Mouse (Mus musculus) R1 (cell line): ENCODE results near the gene Gm16181.
"Not testable (repeated sequence)": the region's sequence is repeated elsewhere in the genome, so short reads cannot be mapped to it uniquely, and the experiment has no call there.

Source experiments
- DNase-seq: peaks from one replicate; pipeline ENCODE4 v3.0.0-alpha.2; 2018; ENCODE audit warnings: low read depth, low spot score

Gene Gm16181

DNA sequence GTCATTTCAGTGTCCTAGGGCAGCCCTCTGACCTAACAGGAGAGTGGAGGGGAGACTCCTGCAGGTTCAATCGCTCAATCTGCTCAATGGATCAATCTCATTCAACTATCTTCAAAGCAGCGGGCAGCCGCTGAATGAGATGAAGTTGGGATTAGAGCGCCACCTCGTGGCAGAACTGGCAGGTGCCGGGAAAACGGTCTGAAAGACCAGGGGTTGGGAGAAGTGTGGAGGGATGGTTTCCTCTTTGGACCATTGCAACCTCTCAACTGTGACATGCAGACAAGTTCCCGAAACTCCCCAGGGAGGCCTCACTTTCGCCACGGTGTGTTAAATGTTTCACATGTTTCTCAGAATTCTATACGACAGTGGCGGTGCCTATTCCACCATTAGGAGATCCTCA lies 11.4 kb downstream of the Gm16181 start:
- DNase-seq: peak; percentile 83

DNA sequence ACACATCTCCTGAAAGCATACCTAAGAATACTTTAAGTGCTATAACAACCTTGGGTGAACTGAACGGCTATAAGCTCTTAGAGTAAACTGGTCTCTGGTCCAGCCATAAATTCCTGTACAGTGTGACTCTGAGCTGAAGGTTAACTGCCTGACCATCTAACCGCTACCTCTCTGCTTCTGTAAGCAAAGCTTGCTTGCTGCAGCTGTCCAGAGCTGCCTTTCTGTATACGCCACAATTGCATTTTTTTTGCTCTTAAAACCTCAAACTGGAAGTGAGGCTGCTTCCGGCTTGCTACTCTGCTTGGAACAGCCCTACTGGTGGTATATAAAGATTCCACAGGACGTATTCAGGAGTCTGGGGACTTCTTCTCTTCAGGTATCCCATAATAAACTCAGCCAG lies 12.0 kb downstream of the Gm16181 start:
- no peak for DNase-seq

DNA sequence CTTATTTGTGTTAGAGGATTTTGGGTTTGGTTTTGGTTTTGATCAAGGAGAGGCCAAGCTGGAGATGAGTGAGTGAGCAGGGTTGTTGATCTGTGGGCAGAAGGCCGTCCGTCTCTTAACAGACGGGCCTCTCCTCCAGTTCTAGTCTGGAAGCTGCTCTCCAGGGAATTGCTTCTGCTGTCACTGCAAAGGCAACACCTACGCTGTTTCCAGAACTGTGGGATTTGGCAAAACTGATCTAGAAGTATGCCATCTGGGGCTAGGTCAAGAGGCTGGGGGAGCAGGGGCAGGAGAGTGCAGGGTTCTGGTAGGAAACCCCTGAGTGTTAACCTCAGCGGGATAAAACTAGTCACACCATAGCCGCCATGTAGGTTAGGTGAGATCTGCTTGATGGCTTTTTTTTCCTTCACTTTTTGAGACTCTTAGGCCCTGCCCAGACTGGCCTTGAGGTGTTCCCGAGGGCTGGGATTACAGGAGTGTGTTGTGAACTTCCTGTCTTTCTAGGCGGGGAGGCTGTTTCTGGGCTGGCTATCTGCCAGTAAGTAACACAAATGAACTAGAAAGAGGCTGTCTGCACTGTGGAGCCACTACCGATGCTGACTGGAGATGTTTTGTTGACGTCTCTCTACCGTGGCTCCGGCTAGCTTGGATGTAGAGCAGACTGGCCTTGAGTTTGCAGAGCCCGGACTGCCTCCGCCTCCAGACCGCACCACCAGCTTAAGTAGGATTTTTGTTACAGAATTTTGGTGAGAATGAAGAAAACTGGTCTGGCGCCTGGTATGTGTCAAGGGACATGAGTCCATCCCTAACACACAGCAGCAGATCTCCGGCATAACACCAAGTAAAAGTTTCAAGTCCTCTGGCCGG lies 12.7 kb downstream of the Gm16181 start, which contains the start of gene Atp6v1g2:
Gene Atp6v1g2, plus strand, starts transcription at position 547 of the 867 bp plus-strand sequence.
- DNase-seq: no peak

DNA sequence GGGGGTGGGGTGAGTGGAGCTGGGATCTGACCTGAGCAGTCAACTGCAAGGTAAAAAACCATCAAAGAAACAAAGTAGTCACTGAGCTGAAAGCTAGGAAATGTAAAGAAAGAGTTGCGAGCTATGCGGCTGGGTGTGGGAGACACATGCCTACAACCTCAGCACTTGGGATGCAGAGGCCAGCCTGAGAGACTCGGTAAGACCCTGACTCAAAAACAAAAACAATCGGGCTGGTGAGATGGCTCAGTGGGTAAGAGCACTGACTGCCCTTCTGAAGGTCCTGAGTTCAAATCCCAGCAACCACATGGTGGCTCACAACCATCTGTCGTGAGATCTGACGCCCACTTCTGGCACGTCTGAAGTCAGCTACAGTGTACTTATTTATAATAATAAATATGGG lies 13.5 kb downstream of the Gm16181 start:
- not testable (repeated sequence) for DNase-seq

DNA sequence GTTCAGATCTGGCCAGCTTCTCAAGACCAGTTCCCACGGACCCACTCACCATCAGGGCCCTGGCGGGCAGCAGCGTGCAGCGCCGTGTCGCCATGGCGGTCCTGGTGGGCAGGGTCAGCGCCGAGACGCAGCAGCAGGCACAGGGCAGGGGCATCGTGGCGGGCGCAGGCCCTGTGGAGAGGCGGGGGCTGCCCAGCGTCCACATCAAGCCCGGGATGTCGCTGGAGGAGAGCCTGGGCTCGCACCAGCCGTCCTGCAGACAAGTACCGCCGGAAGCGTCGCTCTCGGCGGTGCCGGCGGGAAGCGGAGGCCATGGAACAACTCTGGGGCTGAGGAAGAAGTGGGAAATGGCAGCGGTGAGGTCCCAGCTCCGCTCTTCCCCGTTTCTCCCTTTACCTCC lies 14.3 kb downstream of the Gm16181 start:
- no peak for DNase-seq

DNA sequence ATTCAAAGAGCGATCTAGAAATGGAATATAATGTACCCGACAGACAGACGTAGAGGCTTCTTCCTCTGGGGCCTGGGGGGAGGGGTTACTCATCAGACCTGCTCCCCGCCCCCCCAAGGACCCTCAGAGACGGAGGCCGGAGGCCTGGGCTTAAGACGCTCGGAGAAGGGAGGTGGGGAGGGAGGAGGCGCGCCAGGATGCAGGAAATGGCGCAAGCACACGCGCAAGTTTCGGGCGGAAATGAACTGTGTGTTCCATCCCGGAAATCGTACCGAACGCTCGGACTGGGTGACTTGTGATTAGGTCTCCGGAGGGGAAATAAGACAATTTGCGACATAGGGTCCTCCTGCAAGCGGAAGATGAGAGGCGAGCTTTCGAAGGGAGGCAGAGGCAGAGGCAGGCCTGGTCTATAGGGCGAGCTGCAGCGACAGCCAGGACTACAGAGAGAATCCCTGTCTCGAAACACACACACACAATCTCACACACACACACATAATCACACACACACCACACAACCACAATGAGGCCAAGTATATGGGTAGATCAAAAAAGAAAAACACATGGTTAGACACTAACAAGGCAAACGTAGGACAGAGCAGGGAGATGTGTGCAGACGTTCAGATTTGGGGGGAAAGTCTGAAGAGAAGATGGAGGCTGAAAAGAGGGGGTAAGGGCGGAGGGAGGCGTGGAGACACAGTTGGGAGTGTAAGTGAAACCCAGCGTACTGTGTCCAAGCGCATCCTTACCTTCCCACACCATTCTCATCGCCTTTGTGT lies 15.2 kb downstream of the Gm16181 start, which contains the start of gene Nfkbil1:
Gene Nfkbil1, minus strand, starts transcription at position 179 of the 776 bp plus-strand sequence.
- DNase-seq: peak; percentile 98

DNA sequence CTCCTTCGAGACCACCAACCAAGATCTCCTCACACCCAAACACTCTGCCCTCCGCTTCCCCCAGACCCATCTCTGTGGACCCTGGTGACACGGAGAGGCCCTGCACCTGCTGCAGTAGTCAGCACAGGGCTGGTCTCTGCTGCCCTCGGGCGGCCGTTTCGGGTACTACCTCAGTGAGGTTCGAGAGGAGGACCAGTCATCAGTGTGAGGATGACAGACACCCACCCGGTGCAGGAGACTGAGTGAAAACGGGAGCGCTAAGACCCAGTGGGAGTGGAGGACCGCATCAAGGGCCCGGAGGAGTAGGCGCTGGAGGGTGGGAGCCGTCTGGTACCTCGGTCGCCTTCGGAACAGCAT lies 15.7 kb downstream of the Gm16181 start:
- DNase-seq: peak; percentile 91

DNA sequence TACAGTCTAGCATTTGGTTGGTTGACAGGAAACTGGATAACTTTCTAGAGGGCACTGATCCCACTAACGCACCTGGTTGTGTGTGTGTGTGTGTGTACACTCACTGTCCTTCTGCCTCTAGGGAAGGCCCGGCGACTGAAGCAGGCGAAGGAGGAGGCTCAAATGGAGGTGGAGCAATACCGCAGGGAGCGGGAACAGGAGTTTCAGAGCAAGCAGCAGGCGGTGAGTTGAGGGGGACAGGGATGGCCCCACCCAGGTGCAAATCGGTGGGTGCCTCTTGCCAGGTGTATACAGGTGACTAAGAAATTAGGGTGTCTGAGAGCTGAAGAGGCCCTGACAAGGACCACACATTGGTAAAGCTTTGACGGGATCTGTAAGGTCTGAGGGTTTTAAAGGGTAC lies 16.4 kb downstream of the Gm16181 start:
- no peak for DNase-seq

DNA sequence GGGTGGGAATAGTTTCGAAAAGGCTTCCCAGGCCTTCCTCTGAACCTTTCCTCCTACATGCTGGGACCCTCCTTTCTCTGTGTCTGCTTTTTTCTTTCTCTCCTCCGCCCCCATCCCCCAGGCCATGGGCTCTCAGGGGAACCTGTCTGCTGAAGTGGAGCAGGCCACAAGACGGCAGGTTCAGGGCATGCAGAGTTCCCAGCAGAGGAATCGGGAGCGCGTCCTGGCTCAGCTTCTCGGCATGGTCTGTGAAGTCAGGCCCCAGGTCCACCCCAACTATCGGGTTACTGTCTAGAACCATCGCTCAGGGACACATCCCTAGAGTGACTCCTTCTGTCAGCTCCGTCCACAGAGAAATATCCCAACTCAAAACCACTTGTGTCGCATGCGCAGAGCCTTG lies 16.9 kb downstream of the Gm16181 start:
- no peak for DNase-seq

DNA sequence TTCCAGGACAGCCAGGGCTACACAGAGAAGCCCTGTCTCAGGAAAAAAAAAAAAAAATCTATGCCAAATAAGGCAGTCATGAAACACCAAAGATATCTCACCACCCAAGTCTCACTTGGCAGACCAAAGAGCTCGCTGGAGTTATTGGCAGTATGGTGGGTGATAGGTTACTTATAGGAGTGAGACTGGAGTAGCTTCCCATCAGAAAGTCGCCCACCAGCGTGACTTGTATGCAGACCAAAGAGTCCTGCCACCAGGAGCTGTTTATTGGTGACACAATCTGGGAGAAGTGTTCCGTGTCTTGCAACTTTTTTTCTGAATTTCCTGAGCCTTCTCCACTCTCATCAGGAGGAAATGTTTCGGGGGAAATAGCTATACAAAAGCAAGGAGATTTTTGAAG lies 19.1 kb downstream of the Gm16181 start:
- DNase-seq: no peak

DNA sequence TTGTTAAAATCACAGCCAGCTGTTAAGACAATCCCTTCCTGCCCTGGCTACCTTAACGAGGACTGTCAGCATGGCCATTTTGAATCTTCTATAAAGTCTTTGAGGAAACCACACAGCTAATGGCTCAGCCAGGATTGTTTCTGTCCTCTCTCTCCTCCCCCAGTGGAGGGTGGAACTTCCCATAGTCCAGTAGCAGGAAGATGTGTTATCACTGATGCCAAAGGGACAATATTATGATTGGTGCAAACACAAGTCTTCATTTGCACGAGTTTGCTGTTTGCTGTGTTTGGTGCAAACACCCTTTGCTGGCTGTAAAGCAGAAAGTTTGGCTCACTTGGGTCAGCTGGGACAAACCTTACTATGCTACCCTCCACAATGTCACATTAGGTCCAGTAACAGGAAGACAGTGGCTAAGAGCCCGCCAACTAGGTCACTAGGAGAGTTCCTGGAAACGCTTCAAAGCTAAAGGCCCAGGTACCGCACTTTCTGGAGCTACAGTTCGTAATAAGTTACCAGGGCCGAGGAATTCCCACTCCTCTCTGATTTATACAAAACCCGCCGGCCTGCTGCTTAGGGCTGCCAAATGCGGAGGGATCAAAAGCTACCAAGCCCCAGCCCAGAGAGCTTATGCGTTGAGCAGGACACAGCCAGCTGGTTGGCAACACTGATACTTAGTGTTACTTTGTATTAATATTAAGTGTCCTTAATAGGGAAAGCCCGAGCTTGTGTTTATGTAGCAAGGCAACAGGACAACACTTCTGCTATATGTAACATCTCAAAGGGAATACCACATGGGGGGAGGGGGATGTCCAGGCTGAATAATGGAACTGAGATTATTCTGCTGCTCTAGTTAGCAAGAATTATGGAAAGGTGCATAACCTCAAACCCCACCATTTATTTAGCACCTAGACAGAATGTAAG lies 20.0 kb downstream of the Gm16181 start:
- no peak for DNase-seq

DNA sequence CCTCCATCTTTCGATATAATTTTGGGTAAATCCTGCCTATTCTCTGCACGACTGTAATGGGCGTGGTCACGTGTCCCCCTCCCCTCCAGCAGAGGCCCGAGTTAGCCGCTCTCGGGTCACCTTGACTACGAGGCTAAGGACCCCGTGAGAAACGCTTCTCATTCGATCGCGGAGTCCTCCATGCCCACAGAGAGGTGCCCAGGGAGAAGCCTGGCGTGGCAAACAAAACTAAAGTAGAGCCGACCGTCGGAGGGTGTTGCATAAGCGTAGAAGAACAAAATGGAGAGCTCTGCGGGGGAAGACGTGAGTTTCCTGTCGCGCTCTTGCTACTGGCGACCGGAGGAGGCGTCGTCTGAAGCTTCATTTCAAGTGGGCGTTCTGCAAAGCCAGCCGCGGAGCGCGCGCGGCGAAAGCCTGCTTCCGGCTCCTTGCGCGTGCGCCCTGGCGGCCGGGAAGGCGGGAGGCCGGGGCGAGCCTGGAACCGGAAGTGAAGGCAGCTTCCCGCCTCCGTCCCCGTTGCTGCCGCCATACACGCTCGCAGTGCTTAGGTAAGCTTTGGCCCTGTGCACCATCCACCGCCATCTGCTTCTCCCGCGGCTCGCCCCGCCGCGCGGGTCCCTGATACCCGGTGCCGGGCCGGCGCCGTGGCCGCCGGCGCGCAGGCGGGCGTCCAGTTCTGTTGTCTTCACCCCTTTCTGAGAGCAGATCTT lies 20.8 kb downstream of the Gm16181 start, which contains the start of gene Ddx39b:
Gene Ddx39b, plus strand, starts transcription at position 442 of the 710 bp plus-strand sequence.
- peak; percentile 98 for DNase-seq

DNA sequence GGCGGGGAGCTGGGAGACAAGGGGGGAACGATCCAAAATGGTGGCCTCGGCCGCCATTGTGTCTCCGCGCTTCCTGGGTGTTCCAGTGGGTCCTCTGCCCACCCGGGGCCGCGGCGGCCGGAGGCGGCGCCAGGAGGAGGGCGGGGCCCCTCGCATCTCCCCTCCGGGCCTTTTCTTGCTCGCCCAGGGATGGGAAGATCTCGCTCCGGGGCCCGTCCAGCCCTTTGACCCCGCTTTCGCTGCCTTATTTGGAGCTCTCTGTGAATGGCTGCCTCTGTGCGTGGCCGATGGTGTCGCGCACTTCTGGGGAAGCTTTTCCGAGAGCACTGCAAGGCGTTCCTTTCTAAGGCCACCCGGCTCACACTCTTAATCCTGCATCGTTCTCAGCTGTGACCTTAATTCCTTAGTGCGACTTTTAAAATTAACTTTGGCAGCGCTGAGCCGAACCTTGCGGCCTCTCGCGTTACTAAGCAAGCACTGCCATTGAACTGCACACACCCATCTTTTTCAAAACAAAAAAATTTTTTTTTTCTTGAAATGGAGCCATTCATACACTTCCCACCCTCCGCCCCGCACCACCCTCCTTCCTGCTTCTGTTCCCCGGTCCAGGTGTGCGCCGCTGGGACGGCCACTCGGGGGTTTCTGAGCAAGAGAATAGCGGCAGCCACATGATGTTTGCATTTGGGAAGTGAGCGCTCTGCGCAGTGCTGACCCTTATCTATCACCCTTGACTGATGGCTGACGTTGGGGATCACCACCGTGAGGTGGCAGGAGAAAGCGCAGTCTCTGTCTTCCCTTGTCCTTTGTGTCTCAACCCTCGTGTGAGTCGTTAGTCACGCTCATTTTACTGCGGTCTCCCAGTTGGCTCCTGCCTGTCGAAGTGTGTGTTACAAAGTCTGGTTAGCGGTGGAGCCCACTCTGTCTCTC lies 21.6 kb downstream of the Gm16181 start:
- DNase-seq: peak; percentile 82

DNA sequence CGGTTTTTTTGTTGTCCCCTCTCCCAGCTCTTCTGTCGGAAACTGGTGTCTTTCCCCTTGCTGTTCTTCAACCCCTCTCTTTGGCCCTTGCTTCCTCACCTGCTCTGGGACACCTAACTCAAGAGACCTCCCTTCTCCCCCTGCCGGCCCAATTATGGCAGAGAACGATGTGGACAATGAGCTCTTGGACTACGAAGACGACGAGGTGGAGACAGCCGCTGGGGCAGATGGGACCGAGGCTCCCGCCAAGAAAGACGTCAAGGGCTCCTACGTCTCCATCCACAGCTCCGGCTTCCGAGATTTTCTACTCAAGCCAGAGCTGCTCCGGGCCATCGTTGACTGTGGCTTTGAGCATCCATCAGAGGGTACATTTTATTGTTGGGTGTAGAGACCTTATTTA lies 22.5 kb downstream of the Gm16181 start:
- DNase-seq: peak; percentile 69

DNA sequence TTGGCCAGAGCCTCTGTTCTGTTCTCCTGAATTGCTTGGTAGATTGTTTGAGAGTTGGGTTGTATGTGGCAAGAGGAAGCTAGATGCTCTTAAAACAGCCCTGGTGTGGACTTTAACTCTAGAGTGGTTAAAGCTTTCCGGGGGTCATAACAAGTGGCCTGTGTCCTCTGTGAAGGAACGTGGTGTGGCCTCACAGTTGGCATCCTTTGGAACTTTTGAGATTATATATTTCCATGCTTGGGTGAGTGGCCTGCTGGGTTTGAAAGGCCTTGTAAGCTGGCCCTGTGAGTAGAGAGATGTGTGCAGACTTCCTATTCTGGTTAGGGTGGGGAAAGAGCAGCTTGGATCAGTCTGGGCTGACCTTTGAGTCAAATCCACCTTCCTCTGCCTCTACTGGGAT lies 24.4 kb downstream of the Gm16181 start:
- no peak for DNase-seq

DNA sequence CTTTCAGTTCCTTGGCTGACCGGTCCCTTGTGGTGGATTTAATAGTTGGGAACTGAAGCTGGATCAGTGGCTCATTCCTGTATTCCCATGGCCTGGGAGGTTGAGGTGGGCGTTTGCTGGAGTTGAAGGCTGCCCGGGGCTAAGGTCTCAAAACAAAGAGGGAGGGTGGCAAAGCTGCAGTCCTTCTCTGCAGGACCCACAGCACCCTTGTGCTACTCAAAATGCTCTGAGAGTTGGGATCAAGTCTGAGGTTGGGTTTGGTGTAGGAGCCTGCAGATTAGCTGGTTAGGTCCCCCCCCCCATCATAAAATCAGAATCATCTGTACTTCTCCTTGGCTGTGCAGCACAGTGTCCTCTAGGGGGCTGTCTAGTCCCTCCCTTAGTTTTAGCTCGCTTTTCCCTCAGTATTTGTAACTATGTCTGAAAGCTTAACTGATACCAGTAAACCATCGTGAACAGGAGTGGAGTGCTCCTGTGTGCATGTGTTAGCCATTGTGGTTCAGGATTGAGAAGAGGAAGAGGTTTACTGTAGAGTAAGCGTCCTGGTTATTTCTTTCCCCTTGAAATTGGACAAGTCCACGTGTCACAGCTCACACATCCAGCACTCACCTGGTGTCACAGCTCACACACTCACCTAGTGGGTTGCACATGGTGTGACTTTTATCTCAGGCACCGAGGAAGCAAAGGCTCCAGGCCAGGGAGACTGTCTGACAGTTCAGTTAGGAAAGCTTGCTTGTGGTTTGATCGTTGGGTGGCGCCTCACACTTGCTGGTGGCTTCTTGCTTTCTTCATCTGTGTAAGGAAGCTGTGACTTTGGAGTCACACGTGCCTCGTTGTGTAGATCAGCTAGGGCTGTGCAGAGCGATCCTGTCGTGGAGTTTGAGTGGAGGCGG lies 25.3 kb downstream of the Gm16181 start:
- peak; percentile 59 for DNase-seq

DNA sequence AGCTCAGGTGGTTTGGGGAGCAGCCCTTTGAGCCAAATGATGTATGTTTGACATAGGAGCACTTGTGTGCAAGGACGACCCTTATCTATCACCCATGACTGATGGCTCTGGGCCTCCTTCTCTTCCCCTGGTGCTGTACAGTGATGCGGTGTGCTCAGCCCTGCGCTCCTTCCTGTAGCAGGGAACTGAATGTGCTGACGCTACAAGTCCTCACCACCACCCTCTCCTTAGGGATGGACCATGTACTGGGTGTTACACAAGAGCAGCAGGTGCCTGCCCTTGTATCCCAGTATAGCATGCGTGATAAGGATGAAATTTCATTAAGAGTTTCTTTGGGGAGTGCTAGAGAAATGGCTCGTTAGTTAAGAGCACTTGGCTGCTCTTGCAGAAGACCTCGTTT lies 26.5 kb downstream of the Gm16181 start:
- no peak for DNase-seq

DNA sequence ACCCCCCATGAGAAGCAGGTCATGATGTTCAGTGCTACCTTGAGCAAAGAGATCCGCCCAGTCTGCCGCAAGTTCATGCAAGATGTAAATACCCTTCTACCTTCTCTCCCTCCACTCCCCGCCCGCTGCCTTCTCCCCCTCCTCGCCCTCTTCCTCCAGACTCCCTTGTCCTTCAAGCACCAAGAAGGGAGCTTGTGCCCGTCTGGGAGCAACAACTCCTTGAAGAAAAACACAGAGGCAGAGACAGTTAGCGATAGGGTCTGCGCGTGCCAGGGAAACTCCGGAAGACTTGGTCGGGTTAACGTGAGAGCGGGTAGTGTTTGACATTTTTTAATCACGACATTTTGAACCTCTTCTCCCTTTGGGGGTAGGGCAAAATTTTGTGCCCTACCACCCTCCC lies 28.4 kb downstream of the Gm16181 start:
- no peak for DNase-seq
